In the genomic region with DNA sequence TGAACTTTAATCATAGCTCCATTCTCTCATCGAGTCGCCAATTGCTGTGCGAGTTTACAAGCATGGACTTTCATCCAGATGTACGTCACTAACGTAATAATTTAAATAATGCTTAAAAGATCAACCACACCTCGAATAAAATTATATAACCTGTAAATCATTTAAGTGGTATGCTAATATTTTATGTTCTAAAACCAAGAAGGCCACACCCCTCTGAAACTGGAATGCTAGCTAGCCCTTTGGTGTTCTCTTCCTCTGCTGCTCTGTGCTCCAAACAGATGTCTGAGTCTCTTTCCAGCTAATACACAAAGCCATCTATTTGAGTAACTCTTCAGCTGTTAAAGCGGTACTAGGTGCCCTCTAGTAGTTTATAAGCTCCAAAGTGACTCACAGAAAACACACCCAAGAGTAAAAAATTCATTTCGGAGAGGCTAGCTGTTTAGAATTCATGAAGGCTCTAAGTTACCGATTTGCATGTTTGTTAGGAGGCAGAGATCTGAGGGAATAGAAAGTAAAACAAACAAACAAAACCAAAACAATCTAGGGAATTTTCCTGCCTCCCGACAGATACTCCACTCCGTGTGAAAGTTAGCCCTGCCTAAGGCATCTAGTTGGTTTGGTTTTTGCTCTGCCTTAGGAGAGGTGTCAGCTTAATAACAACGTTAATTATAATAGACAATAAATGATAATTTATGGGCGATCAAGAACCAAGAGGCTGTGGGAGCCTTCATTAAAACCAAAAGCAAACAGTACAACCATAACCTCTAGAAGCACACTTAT, we compare ENCODE assay signal across 8 mouse cellular contexts. TPM values are rescaled to one million over a fixed set of nuclear protein-coding genes. Genes with fewer than 3 reads are reported as not detected.
A peak's percentile ranks its signal among the peaks of the same experiment; 100 is the strongest.
DNase-seq lines count a peak whose midpoint lies in the region; ATAC-seq lines count a peak whose summit lies in the region.

No protein-coding gene starts in this region.

- peak; percentile 37 to 42 for DNase-seq in heart, adult 18-20 months
- DNase-seq in heart, postnatal 4 days: no peak
- peak; percentile 47 for DNase-seq in lung, postnatal 36 days
- no peak for DNase-seq in urinary bladder, postnatal 4 days (ENCODE audit: low spot score in 2 of 2)

- no peaks in the 10 kb centered on the region for H3K9me3 ChIP-seq in forebrain, embryonic 16.5 days (ENCODE audit: control insufficient read depth, low read length)
- H3K9me3 ChIP-seq in kidney, embryonic 14.5 days (ENCODE audit: control insufficient read depth, low read length): no peaks in the 10 kb centered on the region

- H3K4me2 ChIP-seq in forebrain, embryonic 16.5 days (ENCODE audit: low read length): peak overlapping the region; percentile 49
- H3K4me2 ChIP-seq in kidney, embryonic 14.5 days (replicated peaks; ENCODE audit: low read depth, low read length): peak overlapping the region; percentile 55

- H3K4me3 ChIP-seq in forebrain, embryonic 16.5 days (replicated peaks; ENCODE audit: low read length): no peak overlapping the region; the same call in 1 of the 2 replicates
- peak overlapping the region; percentile 97; the same call in 1 of the 2 replicates for H3K4me3 ChIP-seq in kidney, embryonic 14.5 days (ENCODE audit: low read length)

- no peak for ATAC-seq in forebrain, embryonic 16.5 days
- no peak for ATAC-seq in kidney, embryonic 14.5 days (ENCODE audit: low FRiP score, low TSS enrichment)
- ATAC-seq in granulocyte monocyte progenitor cell, adult 5-6 weeks (replicated peaks; ENCODE audit: poor library complexity, severe bottlenecking): no peak
- ATAC-seq in frontal cortex, adult (ENCODE audit: low TSS enrichment): no peak

- H3K9ac ChIP-seq in forebrain, embryonic 16.5 days (replicated peaks; ENCODE audit: low read depth, low read length): peak overlapping the region; percentile 56
- H3K9ac ChIP-seq in kidney, embryonic 14.5 days (ENCODE audit: low read depth, low read length): peak overlapping the region; percentile 98; the same call in 1 of the 2 replicates

- peaks cover 15% of the 10 kb centered on the region for H3K4me1 ChIP-seq in forebrain, embryonic 16.5 days (replicated peaks; ENCODE audit: control insufficient read depth, insufficient read depth, low read length)
- H3K4me1 ChIP-seq in kidney, embryonic 14.5 days (ENCODE audit: control insufficient read depth, insufficient read depth, low read length): peaks cover 12% of the 10 kb centered on the region; the same call in 1 of the 2 replicates

- no peaks in the 10 kb centered on the region for H3K27me3 ChIP-seq in forebrain, embryonic 16.5 days (replicated peaks; ENCODE audit: control insufficient read depth, insufficient read depth, low read length)
- H3K27me3 ChIP-seq in kidney, embryonic 14.5 days (ENCODE audit: control insufficient read depth, insufficient read depth, low read length): no peaks in the 10 kb centered on the region

- 73% methylated on average over 13 of the region's 13 CpGs for WGBS in forebrain, embryonic 16.5 days
- 60% methylated on average over 13 of the region's 13 CpGs for WGBS in kidney, embryonic 14.5 days

- H3K27ac ChIP-seq in forebrain, embryonic 16.5 days (ENCODE audit: low read length): no peak overlapping the region
- peak overlapping the region; percentile 69; the same call in 1 of the 2 replicates for H3K27ac ChIP-seq in kidney, embryonic 14.5 days (ENCODE audit: low read depth, low read length)

- H3K36me3 ChIP-seq in forebrain, embryonic 16.5 days (ENCODE audit: control insufficient read depth, insufficient read depth): peaks cover 4% of the 10 kb centered on the region; the same call in 1 of the 2 replicates
- H3K36me3 ChIP-seq in kidney, embryonic 14.5 days (ENCODE audit: control insufficient read depth, insufficient read depth, low read length): peaks cover 11% of the 10 kb centered on the region

RNA-seq across cellular contexts. Expression of a gene that starts 1.1 kb away (rescaled TPM):
- total RNA-seq in heart, adult 18-20 months (2021): 10 to 100 TPM; 13.0 to 20.1 TPM
- 10 to 100 TPM; 16.8 to 18.9 TPM for total RNA-seq in heart, postnatal 4 days (2021)
- 149 and 198 TPM in 2 replicates for polyA plus RNA-seq in forebrain, embryonic 16.5 days (2015; fragmentation: Nextera tagmentation; extraction: Ambion mirVana)
- polyA plus RNA-seq in kidney, embryonic 14.5 days (2014; fragmentation: Nextera tagmentation; extraction: Ambion mirVana): 53.2 and 69.4 TPM in 2 replicates
- total RNA-seq in granulocyte monocyte progenitor cell, adult 5-6 weeks (2014; fragmentation: Nextera tagmentation): 14.1 and 16.3 TPM in 2 replicates
- total RNA-seq in granulocyte monocyte progenitor cell, adult 5-6 weeks (2017): 40.9 and 47.0 TPM in 2 replicates

RNA-seq across cellular contexts. Expression of a gene that starts 59.7 kb away (rescaled TPM):
- total RNA-seq in heart, adult 18-20 months (2021): under 1 TPM; 0.41 to 0.55 TPM
- total RNA-seq in heart, postnatal 4 days (2021): under 1 TPM; 0.50 to 0.52 TPM
- 1.5 and 2.0 TPM in 2 replicates for polyA plus RNA-seq in forebrain, embryonic 16.5 days (2015; fragmentation: Nextera tagmentation; extraction: Ambion mirVana)
- 1.1 and 1.4 TPM in 2 replicates for polyA plus RNA-seq in kidney, embryonic 14.5 days (2014; fragmentation: Nextera tagmentation; extraction: Ambion mirVana)
- total RNA-seq in granulocyte monocyte progenitor cell, adult 5-6 weeks (2014; fragmentation: Nextera tagmentation): not detected in 2 replicates
- total RNA-seq in granulocyte monocyte progenitor cell, adult 5-6 weeks (2017): 2.3 and 4.7 TPM in 2 replicates

RNA-seq across cellular contexts. Expression of a gene that starts 59.7 kb away (rescaled TPM):
- 100 to 1,000 TPM; 154 to 176 TPM for total RNA-seq in heart, adult 18-20 months (2021)
- total RNA-seq in heart, postnatal 4 days (2021): 100 to 1,000 TPM; 246 to 267 TPM
- 187 and 218 TPM in 2 replicates for polyA plus RNA-seq in forebrain, embryonic 16.5 days (2015; fragmentation: Nextera tagmentation; extraction: Ambion mirVana)
- 132 and 159 TPM in 2 replicates for polyA plus RNA-seq in kidney, embryonic 14.5 days (2014; fragmentation: Nextera tagmentation; extraction: Ambion mirVana)
- total RNA-seq in granulocyte monocyte progenitor cell, adult 5-6 weeks (2014; fragmentation: Nextera tagmentation): 143 and 144 TPM in 2 replicates
- total RNA-seq in granulocyte monocyte progenitor cell, adult 5-6 weeks (2017): 139 and 145 TPM in 2 replicates

Comparison
In these comparisons a context has a peak if more than half of its experiments do, and no peak if none do; other contexts are left out.
1. DNase-seq: peak in heart, adult 18-20 months (2 of 2) and lung, postnatal 36 days (single experiment); none in heart, postnatal 4 days (single experiment) and urinary bladder, postnatal 4 days (0 of 2).